Mouse (Mus musculus): ENCODE measurements at regions not wholly inside any gene's neighbourhood (a gene's known extent, or its start where the extent isn't known, plus 50 kb on each side); places are given as distances from the start of the nearest gene placed in this dataset.
A peak's percentile ranks its signal among the peaks of the same experiment; 100 is the strongest.
"Not testable (repeated sequence)": the region's sequence is repeated elsewhere in the genome, so short reads cannot be mapped to it uniquely, and the experiment has no call there.

DNA sequence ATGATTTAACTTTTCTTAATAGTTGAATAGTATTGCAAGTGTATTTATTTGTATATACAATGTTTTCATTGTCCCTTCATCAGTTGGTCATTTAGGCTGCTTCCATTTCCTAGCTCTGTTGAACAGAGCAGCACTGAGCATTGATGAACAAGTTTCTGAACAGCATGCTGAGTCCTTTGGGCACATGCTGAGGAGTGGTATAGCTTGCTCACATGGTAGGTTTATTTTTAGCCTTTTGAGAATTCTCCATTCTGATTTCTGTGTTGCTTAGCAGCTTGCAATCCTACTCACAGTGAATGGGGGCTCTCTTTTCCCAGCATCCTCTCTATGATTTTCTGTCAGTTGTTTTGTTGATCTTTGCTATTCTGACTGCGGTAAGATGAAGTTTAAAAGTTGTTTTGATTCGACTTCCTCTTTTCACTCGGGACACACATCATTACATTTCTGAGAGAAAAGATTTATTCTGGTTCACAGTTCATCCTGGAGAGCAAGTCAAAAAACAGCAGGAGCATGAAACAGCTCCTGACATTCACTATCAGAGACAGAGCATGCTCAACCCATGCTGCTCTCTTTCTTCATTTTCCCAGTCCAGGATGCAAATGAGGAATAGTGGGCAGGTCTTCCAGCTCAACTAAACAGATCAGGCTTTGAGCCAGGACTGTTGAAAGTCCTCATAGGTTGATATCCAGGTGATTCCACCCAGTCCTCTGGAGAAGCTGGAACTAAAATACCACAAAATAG lies 413.1 kb downstream of the Gm37988 start:
- Histone ChIP-seq H3K27ac (replicated peaks) (no peak overlapping the region), H3K4me3 (no peak overlapping the region), H3K9me3 (no peaks in the 10 kb centered on the region), H3K36me3 (replicated peaks) (no peaks in the 10 kb centered on the region), H3K27me3 (replicated peaks; ENCODE audit: low read depth, poor library complexity, severe bottlenecking) (no peaks in the 10 kb centered on the region), H3K4me1 (no peaks in the 10 kb centered on the region)
- 79% methylated on average over 3 of the region's 3 CpGs for WGBS
- DNase-seq (ENCODE audit: low spot score) = no peak

DNA sequence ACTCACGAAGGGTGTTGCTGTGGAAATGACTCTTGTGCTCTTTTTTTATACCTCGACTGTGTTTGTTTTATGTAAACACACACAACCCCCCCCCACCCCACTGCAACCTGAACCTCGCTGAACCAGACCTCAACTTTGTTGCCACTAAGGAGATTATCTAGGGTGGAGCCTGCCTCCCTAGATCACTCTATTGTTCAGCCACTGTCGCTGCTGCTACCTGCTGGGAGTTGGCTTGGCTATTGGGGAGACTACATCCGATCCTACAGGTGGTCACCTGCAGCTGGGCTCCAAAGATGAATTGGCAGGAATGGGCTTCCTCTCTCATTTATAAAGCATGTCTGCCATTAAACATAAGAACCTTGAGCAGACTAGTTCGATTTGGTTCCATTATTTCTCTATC lies 420.2 kb downstream of the Gm37988 start:
- WGBS = 19% methylated on average over 6 of the region's 6 CpGs
- peaks cover 4% of the 10 kb centered on the region for H3K4me1 ChIP-seq
- H3K4me3 ChIP-seq = no peak overlapping the region
- H3K27ac ChIP-seq (replicated peaks) = no peak overlapping the region
- no peak for DNase-seq (ENCODE audit: low spot score)
- H3K27me3 ChIP-seq (replicated peaks; ENCODE audit: low read depth, poor library complexity, severe bottlenecking) = no peaks in the 10 kb centered on the region
- no peaks in the 10 kb centered on the region for H3K9me3 ChIP-seq
- no peaks in the 10 kb centered on the region for H3K36me3 ChIP-seq (replicated peaks)

DNA sequence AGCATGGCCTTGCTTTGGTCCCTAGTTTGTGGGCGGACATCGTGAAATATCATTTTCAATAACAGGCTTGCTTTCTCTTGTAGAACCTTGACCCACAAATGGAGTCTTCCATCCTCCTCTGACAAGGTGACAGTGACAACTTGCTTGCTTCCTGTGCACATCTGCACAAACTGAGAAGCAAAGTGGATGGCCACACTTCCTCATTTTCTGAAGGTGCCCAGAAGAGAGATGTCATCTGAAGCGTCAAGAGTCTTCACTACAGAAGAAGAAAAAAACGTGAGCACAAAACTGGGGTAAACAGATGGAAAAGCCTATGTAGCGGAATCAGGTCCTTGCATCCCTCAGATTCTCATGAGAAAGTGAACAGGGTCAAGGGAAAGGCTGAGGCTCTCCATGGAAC lies 423.5 kb downstream of the Gm37988 start:
- Histone ChIP-seq H3K4me3 (no peak overlapping the region), H3K27me3 (replicated peaks; ENCODE audit: low read depth, poor library complexity, severe bottlenecking) (no peaks in the 10 kb centered on the region), H3K4me1 (peaks cover 4% of the 10 kb centered on the region), H3K27ac (replicated peaks) (no peak overlapping the region), H3K36me3 (replicated peaks) (no peaks in the 10 kb centered on the region), H3K9me3 (no peaks in the 10 kb centered on the region)
- 90% methylated on average over 5 of the region's 5 CpGs for WGBS
- DNase-seq (ENCODE audit: low spot score) = no peak

DNA sequence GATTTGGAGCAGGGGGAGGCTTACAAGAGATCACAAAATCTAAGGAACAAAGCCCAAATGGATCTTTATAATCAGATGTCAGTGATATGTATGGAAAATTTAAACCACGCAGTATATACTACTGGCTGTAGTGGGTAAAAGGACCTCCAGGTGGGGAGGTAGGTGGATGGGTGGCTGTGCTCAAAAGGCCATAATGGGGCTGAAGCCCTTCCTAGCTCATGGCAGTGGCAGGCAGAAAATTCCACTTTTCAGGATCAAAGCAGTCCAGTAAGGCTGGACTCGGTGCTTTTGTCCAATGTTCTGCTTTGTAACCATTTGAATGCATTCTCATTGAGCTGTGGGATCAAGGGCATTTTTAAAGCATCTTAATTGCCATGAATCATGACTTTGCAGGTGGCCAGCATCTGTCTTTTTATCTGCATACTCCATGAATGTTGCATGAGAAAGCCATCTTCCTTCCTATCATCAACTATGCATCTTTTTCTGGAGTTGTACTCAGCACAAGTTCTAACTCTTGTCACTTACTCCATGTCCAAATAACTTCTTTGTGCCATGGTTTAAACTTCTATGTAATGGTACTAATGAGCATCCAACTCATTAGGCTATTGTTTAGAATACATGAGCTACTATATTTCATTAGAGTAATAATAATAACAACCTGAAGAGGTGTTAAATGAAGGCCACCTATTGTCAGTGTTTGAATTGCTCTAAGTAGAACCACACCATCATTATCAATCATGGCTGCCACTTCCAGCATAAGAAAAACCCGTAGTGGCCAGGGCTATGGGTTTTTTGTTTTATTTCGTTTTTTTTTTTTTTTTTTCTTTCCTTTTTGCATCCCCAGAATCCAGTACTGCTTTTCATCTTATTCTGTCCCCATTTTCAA lies 424.5 kb downstream of the Gm37988 start:
- Histone ChIP-seq H3K27me3 (replicated peaks; ENCODE audit: low read depth, poor library complexity, severe bottlenecking) (no peaks in the 10 kb centered on the region), H3K4me3 (no peak overlapping the region), H3K36me3 (replicated peaks) (no peaks in the 10 kb centered on the region), H3K27ac (replicated peaks) (no peak overlapping the region), H3K9me3 (no peaks in the 10 kb centered on the region), H3K4me1 (peaks cover 4% of the 10 kb centered on the region)
- 52% methylated on average over 4 of the region's 4 CpGs for WGBS
- no peak for DNase-seq (ENCODE audit: low spot score)

DNA sequence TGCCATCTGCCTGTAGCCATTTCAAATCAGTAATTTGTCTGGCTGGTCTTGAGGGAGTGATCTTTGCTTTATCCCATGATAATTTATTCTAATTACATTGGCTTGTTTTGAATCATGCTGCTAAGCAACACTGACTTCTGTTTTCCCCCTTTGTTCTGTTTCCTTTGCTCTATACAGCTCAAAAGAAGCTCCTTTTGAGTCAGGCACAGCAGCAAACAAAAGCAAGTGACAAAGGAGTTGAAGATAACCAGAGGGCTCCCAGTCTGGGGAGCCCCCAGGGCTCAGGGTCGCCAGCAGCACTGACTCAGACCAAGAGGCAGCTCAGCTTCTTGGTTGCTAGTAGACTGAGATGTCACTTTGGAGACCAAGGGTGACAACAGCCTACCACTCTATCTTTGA lies 425.2 kb downstream of the Gm37988 start:
- 2% methylated on average over 1 of the region's 1 CpGs for WGBS
- Histone ChIP-seq H3K27ac (replicated peaks) (no peak overlapping the region), H3K9me3 (no peaks in the 10 kb centered on the region), H3K4me1 (peaks cover 4% of the 10 kb centered on the region), H3K4me3 (no peak overlapping the region), H3K36me3 (replicated peaks) (no peaks in the 10 kb centered on the region), H3K27me3 (replicated peaks; ENCODE audit: low read depth, poor library complexity, severe bottlenecking) (no peaks in the 10 kb centered on the region)
- DNase-seq (ENCODE audit: low spot score) = peak; percentile 18

DNA sequence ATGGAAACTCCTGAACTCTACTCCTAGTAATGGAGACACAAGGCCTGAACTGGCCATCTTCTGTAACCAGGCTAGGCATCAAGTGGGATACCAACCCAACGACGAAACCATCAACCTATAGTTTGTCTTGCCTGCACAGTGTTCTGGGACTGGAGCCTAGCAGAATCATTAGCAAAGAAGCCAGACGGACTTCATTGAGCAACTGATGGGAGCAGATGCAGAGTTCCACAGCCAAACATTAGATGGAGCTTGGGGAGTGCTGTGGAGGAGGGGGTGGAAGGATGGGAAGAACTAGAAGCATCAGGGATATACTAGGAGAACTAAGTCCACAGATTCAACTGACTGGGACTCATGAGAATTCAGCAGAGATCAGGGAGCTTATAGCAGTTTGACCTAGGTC lies 435.5 kb downstream of the Gm37988 start:
- WGBS = 88% methylated on average over 3 of the region's 3 CpGs
- H3K9me3 ChIP-seq = no peaks in the 10 kb centered on the region
- no peak for DNase-seq (ENCODE audit: low spot score)
- no peak overlapping the region for H3K27ac ChIP-seq (replicated peaks)
- H3K27me3 ChIP-seq (replicated peaks; ENCODE audit: low read depth, poor library complexity, severe bottlenecking) = no peaks in the 10 kb centered on the region
- H3K4me3 ChIP-seq = no peak overlapping the region
- H3K4me1 ChIP-seq = no peaks in the 10 kb centered on the region
- no peaks in the 10 kb centered on the region for H3K36me3 ChIP-seq (replicated peaks)

DNA sequence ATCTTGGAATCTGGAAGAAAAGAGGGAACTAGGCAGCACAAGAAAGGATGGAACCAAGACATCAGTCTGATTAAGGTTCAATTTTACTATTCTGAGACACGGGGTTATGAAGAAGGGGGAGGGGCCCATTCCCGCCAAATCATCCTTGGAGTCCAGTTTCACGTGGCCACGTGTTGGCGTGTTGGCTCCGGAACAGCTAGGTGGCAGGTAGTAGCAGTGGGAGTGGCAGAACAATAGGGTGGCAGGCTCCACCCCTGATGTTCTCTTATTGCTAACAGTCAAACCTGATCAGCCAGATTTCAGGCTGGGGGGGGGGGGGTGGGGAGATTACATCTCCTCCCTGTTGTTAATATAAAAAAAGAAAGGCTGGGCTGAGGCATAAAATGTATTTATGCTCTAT lies 453.2 kb downstream of the Gm37988 start:
- not testable (repeated sequence) for H3K4me1 ChIP-seq; H3K36me3 ChIP-seq (replicated peaks); H3K27me3 ChIP-seq (replicated peaks; ENCODE audit: low read depth, poor library complexity, severe bottlenecking); DNase-seq (ENCODE audit: low spot score); H3K27ac ChIP-seq (replicated peaks); H3K4me3 ChIP-seq; H3K9me3 ChIP-seq
- 51% methylated on average over 6 of the region's 6 CpGs for WGBS

DNA sequence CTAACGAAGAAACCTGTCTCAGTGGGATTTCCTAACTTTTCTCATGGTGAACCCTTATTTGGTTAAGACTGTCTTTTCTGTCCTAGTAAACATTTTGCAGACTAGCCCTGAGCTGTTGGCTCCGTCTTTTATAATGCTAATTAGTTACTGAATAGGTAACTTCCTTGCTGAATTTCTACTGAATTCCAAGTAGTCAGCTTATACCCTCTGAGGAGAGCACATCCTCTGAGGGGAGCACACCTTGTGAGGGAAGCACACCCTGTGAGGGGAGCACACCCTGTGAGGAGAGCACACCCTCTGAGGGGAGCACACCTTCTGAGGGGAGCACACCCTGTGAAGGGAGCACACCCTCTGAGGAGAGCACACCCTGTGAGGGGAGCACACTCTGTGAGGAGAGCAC lies 453.6 kb downstream of the Gm37988 start:
- not testable (repeated sequence) for DNase-seq (ENCODE audit: low spot score); H3K36me3 ChIP-seq (replicated peaks); H3K4me3 ChIP-seq; H3K9me3 ChIP-seq; H3K27me3 ChIP-seq (replicated peaks; ENCODE audit: low read depth, poor library complexity, severe bottlenecking); H3K27ac ChIP-seq (replicated peaks); H3K4me1 ChIP-seq
- 64% methylated on average over 2 of the region's 2 CpGs for WGBS

DNA sequence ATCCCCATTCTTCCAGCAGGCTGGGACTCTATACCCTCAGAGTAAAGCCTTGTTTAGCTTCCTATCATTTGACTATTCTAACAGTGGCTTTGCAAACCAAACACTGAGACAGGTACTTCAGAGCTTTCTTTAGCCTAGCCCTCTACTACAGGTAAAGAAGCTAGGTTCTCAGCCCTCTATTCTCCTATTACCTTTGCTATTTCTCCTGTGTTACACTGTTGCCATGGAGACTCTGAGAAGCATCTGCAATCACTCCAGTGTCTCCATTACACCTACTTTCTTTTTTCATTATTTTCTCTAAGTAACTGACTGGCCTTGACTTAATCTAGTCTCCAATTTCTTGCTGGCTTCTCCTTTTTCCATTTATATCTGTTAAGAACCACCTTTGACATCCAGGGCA lies 466.2 kb downstream of the Gm37988 start:
- no peaks in the 10 kb centered on the region for H3K9me3 ChIP-seq
- no peak for DNase-seq (ENCODE audit: low spot score)
- no peak overlapping the region for H3K4me3 ChIP-seq
- no peak overlapping the region for H3K27ac ChIP-seq (replicated peaks)
- H3K36me3 ChIP-seq (replicated peaks) = no peaks in the 10 kb centered on the region
- no peaks in the 10 kb centered on the region for H3K4me1 ChIP-seq
- no peaks in the 10 kb centered on the region for H3K27me3 ChIP-seq (replicated peaks; ENCODE audit: low read depth, poor library complexity, severe bottlenecking)

DNA sequence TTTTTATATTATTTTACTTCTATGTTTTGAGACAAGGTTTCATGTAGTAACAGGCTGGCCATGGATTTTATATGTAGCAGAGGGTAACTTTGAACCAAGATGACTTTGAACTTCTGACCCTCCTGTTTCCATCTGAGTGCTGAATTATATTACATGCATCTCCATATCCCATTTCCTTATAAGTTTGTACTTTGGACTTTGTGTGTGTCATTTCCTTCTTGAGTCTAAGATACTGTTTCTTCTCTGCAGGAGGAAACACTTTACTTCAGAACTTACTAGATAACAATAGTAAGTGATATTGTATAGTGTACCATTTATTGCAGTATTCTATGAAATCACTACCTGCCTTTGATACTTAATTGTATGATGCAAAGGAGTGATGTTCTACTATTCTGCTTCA lies 486.9 kb downstream of the Gm37988 start:
- Histone ChIP-seq H3K27ac (replicated peaks) (no peak overlapping the region), H3K4me3 (no peak overlapping the region), H3K4me1 (no peaks in the 10 kb centered on the region), H3K9me3 (0 out of 2 replicates have a peak, but pooled peaks cover 2% of the 10 kb centered on the region), H3K36me3 (replicated peaks) (no peaks in the 10 kb centered on the region), H3K27me3 (replicated peaks; ENCODE audit: low read depth, poor library complexity, severe bottlenecking) (no peaks in the 10 kb centered on the region)
- no peak for DNase-seq (ENCODE audit: low spot score)

DNA sequence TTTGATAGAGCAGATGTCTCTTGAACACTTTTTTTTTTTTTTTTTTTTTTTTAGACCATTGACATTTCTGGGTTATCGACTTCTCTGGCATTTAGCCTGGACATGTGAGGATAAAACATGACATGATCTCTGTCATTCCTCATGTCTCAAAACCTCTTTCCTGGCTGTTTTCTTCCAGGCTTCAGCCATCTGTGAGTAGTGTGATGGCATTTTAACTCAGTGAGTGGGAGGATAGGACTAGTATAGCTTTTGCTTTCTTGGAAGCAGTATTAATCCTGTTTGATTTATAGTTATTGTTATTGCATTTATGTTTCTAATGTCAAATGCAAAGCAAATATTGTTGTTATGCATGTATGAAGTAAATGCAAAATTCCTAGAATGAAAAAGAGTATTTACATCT lies 489.9 kb downstream of the Gm37988 start:
- no peaks in the 10 kb centered on the region for H3K4me1 ChIP-seq
- no peaks in the 10 kb centered on the region for H3K27me3 ChIP-seq (replicated peaks; ENCODE audit: low read depth, poor library complexity, severe bottlenecking)
- H3K4me3 ChIP-seq = no peak overlapping the region
- 91% methylated on average over 1 of the region's 1 CpGs for WGBS
- no peak overlapping the region for H3K27ac ChIP-seq (replicated peaks)
- H3K9me3 ChIP-seq = 0 out of 2 replicates have a peak, but pooled peaks cover 2% of the 10 kb centered on the region
- H3K36me3 ChIP-seq (replicated peaks) = no peaks in the 10 kb centered on the region
- DNase-seq (ENCODE audit: low spot score) = no peak

DNA sequence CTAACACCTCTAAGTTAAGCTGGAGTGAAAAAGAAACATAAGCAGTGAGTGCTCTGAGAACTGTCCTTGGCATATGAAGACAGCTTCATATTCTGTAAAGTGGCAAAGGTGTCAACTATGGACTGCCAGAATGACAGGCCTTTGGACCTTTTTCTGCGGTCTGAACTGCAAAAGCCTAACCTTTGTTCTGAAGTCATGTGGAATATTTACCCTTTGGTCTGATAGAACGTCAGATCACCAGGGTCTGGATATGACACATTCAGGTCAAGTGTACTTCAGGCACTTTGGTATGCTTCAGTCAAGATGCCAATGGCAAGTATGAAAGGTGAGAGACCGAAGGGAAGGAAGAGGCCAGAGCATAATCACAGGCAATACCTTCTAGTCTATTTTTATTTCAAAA lies 504.0 kb downstream of the Gm37988 start:
- Histone ChIP-seq H3K27me3 (replicated peaks; ENCODE audit: low read depth, poor library complexity, severe bottlenecking) (no peaks in the 10 kb centered on the region), H3K9me3 (no peaks in the 10 kb centered on the region), H3K36me3 (replicated peaks) (no peaks in the 10 kb centered on the region), H3K4me1 (no peaks in the 10 kb centered on the region), H3K27ac (replicated peaks) (no peak overlapping the region), H3K4me3 (no peak overlapping the region)
- no peak for DNase-seq (ENCODE audit: low spot score)
- WGBS = 81% methylated on average over 3 of the region's 3 CpGs

DNA sequence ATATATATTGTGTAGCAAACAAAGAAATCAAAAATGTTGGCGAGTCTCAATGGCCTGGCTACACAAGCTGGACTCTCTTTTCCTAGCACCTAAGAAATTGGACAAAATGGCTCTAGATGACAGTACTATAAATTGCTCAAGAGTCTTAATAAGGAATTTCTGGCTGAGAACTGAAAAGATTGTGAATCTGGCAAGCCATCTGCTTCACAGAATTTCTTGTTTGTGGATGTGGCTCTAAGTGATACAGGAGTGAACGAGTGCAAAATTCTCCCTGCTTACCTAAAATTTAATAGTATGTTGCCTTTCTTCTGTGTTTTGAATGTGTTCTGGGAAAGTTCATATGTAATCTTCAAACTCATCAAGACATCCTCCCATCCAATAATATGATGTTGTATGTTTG lies 508.1 kb downstream of the Gm37988 start:
- Histone ChIP-seq H3K27ac (replicated peaks) (no peak overlapping the region), H3K27me3 (replicated peaks; ENCODE audit: low read depth, poor library complexity, severe bottlenecking) (no peaks in the 10 kb centered on the region), H3K4me1 (no peaks in the 10 kb centered on the region), H3K4me3 (no peak overlapping the region), H3K9me3 (no peaks in the 10 kb centered on the region), H3K36me3 (replicated peaks) (no peaks in the 10 kb centered on the region)
- no peak for DNase-seq (ENCODE audit: low spot score)
- 89% methylated on average over 2 of the region's 2 CpGs for WGBS
